Mouse (Mus musculus): ENCODE measurements at regions not wholly inside any gene's neighbourhood (a gene's known extent, or its start where the extent isn't known, plus 50 kb on each side); places are given as distances from the start of the nearest gene placed in this dataset.

DNA sequence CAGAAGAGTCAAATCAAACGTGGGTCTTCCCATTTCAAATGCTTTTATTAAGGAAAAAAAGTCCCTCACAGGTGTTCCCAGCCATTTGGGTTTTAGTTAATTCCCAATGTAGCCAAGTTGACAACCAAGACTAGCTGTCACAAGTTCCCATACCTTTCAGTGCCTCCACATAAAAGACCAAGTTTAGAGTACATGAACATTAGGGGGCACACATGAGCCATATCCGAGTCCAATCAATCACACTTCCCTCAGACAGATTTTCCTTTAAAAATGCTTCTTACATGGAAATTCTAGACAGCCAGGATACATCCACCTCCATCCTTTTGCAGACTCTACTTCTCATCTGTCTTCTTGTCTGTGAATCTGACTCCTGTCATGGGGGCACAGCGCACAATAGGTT is 238.1 kb downstream of the Gm765 start:
- H3K27ac ChIP-seq (replicated peaks), result no peak overlapping the region; the same call in 1 of the 2 replicates
- no peak overlapping the region for H3K4me3 ChIP-seq
- peaks cover 9% of the 10 kb centered on the region for H3K4me1 ChIP-seq
- H3K36me3 ChIP-seq, result no peaks in the 10 kb centered on the region
- DNase-seq (ENCODE audit: low spot score), result no peak
- WGBS, result 53% methylated on average over 3 of the region's 3 CpGs
- H3K9me3 ChIP-seq (replicated peaks), result no peaks in the 10 kb centered on the region
- H3K27me3 ChIP-seq (ENCODE audit: low read depth, poor library complexity, severe bottlenecking), result no peaks in the 10 kb centered on the region

DNA sequence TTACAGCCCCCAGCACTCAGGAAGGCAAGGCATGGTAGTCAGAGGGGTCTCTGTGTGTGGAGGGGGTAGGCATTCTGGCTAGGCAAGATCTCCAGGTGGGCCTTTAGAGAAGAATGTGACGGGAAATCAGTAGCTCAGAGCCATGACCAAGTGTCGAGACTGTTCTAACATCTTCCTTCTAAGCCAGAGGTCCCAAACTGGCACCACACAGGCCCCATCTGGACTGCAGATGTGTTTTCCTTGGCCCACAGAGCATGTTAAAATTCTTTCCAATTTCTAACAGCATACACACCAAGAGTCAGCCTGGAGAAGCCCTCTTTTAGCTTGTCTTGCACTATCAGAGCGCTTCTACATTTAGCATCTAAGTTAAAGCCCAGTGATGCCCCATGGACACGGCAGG is 241.5 kb downstream of the Gm765 start:
- Histone ChIP-seq H3K36me3 (no peaks in the 10 kb centered on the region), H3K4me3 (no peak overlapping the region), H3K4me1 (peaks cover 6% of the 10 kb centered on the region), H3K27ac (replicated peaks) (no peak overlapping the region), H3K27me3 (ENCODE audit: low read depth, poor library complexity, severe bottlenecking) (no peaks in the 10 kb centered on the region), H3K9me3 (replicated peaks) (no peaks in the 10 kb centered on the region)
- DNase-seq (ENCODE audit: low spot score), result no peak
- 85% methylated on average over 4 of the region's 4 CpGs for whole genome bisulfite sequencing

DNA sequence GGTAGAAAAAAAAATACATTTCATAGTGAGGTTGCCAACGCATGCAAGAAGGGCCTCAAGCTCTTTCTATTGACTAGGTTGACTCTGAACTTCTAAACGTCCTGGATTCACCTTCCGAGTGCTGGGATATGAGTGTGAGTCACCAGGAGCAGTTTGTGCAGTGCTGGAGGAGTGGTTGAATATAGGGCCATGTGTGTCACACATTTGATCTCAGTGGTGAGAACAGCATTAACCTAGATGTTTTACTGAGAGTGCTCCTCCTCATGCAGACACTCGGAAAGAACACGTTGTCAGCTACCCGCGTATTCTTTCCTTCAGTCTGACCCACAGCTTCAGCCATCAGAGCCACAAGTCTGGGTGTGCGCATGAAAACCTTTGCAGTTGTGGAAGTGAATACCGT is 243.4 kb downstream of the Gm765 start:
- Histone ChIP-seq H3K9me3 (replicated peaks) (no peaks in the 10 kb centered on the region), H3K4me1 (peaks cover 10% of the 10 kb centered on the region), H3K4me3 (no peak overlapping the region), H3K27me3 (ENCODE audit: low read depth, poor library complexity, severe bottlenecking) (no peaks in the 10 kb centered on the region), H3K36me3 (no peaks in the 10 kb centered on the region), H3K27ac (replicated peaks) (no peak overlapping the region)
- WGBS, result 92% methylated on average over 9 of the region's 9 CpGs
- DNase-seq (ENCODE audit: low spot score), result no peak

DNA sequence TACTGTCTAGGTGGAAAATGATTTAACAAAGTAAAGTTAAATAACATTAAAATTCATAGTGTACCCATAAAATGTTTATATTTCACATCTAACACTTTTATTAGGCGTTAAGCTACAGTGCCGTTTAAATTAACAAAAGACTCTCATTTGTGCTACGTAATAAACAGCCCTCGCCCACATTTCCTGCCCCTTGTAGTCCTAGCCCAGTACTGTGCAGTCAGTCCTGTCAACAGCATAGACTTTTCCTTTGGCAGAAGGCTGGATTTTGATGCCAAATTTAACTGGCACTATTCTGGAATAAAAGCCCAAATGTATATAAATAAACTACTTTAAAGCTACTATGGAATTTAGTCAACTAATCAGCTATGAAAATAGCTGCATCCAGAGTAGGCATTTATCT is 247.3 kb downstream of the Gm765 start:
- WGBS, result 93% methylated on average over 4 of the region's 4 CpGs

DNA sequence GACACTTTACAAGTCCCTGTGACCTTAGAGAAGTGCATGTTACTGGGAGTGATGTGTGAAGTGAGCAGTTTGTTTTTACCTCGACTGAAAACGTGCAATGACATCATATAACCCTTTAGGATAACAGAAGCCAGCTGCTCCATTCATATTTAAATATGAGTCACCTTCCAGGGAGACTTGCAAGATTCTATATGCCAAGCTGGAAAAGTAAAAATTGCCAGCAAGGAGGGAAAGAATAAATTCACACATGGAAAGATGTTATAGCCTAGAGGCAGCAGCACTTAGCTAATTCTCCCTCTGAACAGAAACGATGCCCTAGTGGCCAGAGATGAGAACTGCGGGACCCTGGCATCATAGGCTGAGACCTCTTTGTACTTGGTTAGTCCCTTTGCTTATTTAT is 253.4 kb downstream of the Gm765 start:
- Histone ChIP-seq H3K27ac (replicated peaks) (no peak overlapping the region), H3K4me3 (no peak overlapping the region), H3K9me3 (replicated peaks) (no peaks in the 10 kb centered on the region), H3K27me3 (ENCODE audit: low read depth, poor library complexity, severe bottlenecking) (no peaks in the 10 kb centered on the region), H3K4me1 (no peaks in the 10 kb centered on the region), H3K36me3 (no peaks in the 10 kb centered on the region)
- peak; percentile 36 for DNase-seq (ENCODE audit: low spot score)
- WGBS, result 57% methylated on average over 4 of the region's 4 CpGs

More for the DNA sequence above, 247.3 kb downstream of the Gm765 start:
- H3K9me3 ChIP-seq (replicated peaks), result no peaks in the 10 kb centered on the region
- H3K27ac ChIP-seq (replicated peaks), result no peak overlapping the region
- H3K4me1 ChIP-seq, result peaks cover 10% of the 10 kb centered on the region
- H3K4me3 ChIP-seq, result no peak overlapping the region
- no peaks in the 10 kb centered on the region for H3K36me3 ChIP-seq
- no peaks in the 10 kb centered on the region for H3K27me3 ChIP-seq (ENCODE audit: low read depth, poor library complexity, severe bottlenecking)
- no peak for DNase-seq (ENCODE audit: low spot score)

DNA sequence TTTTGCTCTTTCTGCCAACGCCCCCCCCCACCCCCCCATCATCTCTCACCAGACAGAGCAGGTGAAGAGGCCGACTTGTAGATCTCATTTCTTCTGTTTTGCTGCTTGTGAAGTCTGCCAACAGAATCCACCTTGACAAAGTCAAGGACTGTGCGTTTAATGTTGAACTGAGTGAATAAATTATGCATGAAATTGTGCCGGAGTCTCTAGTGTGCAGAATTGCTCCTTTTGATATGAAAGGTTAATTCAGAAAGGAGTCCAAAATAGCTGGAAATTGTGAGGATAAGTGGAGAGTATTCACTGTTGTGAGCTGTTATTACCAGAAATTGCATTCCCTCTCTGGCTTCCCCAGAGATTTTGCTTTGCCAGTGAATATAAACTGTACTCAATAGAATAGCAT is 262.5 kb downstream of the Gm765 start:
- WGBS, result 74% methylated on average over 4 of the region's 4 CpGs
- no peaks in the 10 kb centered on the region for H3K4me1 ChIP-seq
- no peaks in the 10 kb centered on the region for H3K27me3 ChIP-seq (ENCODE audit: low read depth, poor library complexity, severe bottlenecking)
- H3K36me3 ChIP-seq, result no peaks in the 10 kb centered on the region
- no peaks in the 10 kb centered on the region for H3K9me3 ChIP-seq (replicated peaks)
- no peak overlapping the region for H3K27ac ChIP-seq (replicated peaks)
- DNase-seq (ENCODE audit: low spot score), result no peak
- H3K4me3 ChIP-seq, result no peak overlapping the region

Data from midbrain, embryonic 10.5 days (tissue).